Mouse (Mus musculus): ENCODE data around the gene Gucy2d.

Gene Gucy2d

DNA sequence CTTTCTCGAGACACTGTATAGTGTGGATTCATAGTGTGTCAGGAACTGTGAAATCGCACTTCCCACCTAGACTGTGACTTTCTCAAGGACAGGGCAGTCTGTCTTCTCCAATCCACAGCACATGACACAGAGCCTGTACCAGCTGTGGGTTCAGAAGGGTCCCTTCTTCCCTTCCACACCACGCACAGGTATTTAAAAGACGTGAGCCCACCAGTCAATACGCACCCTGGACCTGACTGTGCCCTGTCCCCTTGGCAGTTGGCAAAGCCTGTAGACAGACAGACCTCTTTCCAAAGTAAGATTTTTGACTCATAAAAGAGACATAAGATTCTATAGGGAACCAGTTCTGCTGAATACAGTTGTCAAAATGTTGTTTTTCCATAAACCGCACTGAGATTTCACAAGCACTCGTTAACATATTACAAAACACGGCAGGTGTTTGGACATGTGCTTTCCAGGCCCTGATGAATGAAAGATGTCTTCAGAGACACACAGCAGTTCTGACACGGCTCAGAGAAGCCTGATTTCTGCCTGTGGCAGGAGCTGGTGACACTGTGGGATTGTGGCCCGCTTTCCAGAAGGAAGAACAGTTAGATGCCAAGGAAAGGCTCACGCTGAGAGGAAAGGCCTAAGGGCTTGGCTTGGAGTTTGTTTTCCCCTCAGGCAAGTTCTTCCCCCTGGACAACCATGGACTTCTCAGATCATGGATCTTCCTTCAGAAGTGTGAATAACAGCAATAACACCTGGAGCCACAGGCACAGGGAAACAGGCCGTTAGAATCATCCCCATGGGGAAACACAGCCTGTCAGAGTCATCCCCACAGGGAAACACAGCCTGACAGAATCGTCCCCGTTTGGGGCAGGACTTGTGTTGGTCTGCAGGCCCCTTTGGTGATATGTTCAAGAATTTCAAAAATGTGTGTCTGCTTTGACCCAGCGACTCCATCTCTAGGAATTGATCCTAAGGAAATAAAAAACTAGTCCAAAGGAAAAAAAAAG is 71.0 kb downstream of the Gucy2d start:
- no peak for DNase-seq (ENCODE audit: extremely low spot score, low read depth, low spot score)

DNA sequence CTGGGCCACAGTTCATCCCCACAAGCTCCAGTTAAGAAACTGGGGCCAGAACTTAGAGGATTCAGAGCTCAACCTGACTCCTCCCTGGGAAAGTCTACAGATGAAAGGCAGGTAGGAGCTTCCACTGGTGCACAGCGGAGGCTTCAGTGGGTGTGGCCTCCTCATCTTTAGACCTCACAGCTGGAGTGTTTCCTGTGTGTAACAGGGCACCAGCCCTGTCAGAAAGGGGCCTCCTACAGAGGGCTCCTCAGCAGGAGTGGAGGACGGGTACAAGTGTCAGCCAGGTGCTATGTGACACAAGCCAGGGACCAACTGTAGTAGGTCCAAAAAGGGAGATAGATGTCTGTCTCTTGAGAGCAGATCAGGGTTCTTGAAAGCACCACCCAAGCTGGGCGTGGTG is 73.0 kb downstream of the Gucy2d start:
- no peak for DNase-seq (ENCODE audit: extremely low spot score, low read depth, low spot score)

DNA sequence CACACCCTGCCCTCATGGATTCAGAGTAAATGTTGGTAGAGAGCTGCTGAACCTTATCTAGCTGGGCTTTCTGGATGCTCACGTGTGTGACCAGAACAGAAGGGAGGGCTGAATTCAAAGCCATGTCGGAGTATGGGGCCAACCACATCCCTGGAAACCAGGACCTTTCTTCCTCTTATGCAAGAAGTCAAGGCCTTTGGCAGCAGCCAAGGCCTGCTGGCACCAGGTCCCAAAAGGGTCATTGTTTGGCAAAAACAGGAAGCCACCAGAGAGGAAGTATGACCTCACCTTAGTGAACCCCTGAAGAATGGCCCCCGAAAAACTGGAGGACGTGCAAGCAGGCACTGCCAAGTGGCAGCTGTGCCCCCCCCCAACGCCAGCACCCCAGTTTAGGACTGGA is 82.4 kb downstream of the Gucy2d start:
- DNase-seq (ENCODE audit: extremely low spot score, low read depth, low spot score), result no peak

DNA sequence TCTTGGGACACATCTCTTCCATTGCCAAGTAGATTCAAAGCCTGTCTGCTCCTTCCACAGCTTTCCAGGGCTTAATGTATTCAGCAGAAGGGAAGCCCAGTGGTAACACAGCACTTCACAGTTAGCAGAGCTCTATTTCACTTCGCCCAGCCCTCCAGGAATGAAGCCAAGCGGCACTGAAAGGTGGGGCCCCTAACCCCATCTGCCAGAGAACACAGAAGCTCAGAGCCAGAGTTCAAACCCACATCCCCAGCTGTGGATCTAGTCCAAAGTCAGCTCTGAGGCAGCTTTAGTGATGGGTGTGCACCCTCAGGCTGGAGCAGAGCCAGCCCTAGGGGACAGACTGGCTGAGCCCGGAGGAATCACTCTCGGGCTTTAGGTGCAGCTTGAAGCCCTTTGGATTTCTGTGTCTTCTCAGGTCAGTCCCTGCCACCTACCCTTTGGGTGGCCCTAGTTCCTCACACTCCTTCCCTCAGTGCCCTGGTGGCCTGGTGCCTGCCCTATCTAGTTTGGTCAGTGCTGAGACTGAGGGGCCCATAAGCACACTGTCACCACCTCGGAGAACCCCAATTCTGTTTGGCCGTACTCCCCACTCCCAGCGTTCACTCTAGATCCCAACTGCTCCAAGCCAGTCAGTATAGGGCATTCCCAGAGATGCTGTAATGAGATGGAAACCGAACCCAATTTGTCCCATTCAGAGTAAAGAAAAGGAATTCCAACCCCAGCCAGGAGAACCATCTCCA is 83.0 kb downstream of the Gucy2d start:
- no peak for DNase-seq (ENCODE audit: extremely low spot score, low read depth, low spot score)

DNA sequence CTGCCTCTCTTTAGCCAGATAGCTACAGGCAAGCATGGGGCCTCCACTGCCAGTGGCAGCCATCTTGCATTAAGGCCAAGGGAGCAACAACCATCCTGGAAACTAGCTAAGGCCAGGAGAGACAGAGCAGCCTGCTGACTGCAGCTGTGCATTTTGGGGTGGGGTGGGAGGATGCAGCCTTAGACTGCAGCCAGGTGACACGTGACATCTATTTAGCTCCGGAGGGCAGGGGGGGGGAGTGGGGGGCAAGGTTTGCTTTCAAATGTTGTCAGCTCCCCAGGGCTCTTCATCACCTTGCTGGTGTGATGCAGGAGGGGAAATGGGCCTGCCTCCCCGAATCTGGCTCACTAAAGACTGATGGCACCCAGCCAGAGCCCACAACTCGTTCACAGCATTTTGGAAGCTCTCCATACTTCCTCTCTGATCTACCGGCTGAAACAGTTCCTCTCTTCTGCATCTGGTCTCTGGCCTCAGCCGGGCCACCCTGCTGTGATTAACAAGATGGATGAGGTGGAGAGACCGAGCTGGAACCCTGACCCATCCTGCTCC is 83.7 kb downstream of the Gucy2d start:
- DNase-seq (ENCODE audit: extremely low spot score, low read depth, low spot score), result no peak

DNA sequence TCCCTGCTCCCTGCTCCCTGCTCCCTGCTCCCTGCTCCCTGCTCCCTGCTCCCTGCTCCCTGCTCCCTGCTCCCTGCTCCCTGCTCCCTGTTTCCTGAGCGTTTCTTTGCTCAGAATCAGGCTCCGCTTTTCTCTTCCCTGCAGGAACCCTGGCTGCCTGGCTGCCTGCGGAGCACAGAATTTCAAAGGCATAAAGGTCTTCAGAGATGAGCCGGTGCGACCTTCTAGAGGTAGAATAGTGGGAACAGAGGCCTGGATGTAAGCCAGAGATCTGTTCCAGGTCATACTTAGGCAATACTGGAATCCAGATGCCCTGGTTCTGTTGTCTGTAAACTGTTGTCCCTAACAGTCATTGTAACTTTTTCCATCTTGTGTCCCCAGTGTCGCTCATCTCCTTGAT is 84.2 kb downstream of the Gucy2d start:
- no peak for DNase-seq (ENCODE audit: extremely low spot score, low read depth, low spot score)

DNA sequence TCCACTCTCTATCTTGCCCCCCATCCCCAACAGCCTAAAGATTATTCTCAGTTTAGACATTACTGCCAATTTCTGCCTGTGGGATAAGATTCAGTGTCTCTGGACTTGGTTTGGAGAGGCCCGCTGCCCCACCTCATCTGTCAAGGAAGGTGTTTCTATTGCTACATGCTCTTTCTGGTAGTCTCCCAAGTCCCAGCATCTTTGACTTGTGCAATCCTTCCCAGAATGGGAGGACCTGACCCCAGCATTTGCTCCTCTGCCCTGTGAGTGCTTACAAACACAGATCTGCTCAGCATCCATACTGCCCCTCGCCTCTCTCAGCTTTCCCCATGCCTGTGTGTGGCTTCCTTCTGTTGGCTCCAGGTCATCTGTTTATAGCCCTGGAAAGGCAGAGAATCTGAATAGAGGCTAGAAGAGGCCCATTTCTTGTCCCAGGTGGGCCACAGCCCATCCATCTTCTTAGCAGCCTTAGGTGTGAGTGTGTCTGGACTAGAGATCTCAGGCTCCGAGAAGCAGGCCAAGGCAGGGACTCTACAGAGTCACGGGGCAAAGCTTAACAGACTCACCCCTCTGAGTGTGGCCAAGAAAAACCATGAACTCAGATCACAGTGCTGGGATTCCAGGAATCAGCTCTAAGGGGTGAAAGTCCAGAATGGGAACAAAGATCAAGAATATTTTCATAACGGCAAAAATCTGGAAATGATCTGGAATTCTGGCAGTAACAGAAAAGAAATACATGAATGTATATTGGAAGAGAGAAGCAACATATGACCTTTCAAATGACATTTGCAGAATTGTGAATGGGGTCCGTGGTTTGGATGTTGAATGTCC is 84.9 kb downstream of the Gucy2d start:
- DNase-seq (ENCODE audit: extremely low spot score, low read depth, low spot score), result no peak

All from hindlimb bud, embryonic 11.5 days (tissue).